ENCODE assay signal across 9 mouse cellular contexts in the genomic region with DNA sequence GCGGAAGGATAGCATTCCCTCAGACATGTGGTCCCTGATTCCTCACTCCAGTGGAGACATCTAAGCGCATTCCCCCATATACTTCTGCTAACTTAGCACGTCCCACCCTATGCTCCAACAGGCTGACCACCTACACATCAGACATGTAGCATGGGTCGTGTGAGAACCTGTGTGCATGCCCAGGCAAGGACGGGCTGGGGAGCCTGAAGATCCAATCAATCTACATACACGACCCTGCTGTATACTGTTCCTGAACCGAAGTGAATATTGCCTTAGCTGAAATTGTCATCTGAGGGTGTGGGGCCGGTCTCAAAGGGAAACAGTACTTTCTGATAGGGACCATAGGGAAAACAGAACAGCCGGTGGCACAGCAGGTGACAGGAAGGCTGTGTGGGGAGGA. TPM values are rescaled to one million over a fixed set of nuclear protein-coding genes. Genes with fewer than 3 reads are reported as not detected.
DNase-seq lines count a peak whose midpoint lies in the region; ATAC-seq and TF ChIP-seq lines count a peak whose summit lies in the region.
"Had no signal": no experiment of that assay in that cellular context is flagged by ENCODE, and none has a peak within 500 bp of the region (broad histone marks: within the 10 kb centered on the region; RNA-seq: fewer than 3 reads in every experiment).

No protein-coding gene starts in this region.

- H3K9ac ChIP-seq in heart, embryonic 12.5 days, result peak overlapping the region; percentile 87
- H3K9ac ChIP-seq in forebrain, embryonic 15.5 days (replicated peaks), result peak overlapping the region; percentile 78
- H3K9ac ChIP-seq in liver, embryonic 15.5 days, result peak overlapping the region; percentile 90

- ATAC-seq in heart, embryonic 12.5 days (ENCODE audit: insufficient number of reproducible peaks, low FRiP score), result no peak
- ATAC-seq in forebrain, embryonic 15.5 days (replicated peaks), result no peak
- ATAC-seq in liver, embryonic 15.5 days (ENCODE audit: insufficient read depth), result no peak
- ATAC-seq: CD4-positive, CD25-positive, alpha-beta regulatory T cell, adult 4 months had no signal

- WGBS in heart, embryonic 12.5 days, result 70% methylated on average over 9 of the region's 9 CpGs
- WGBS in forebrain, embryonic 15.5 days, result 79% methylated on average over 9 of the region's 9 CpGs
- WGBS in liver, embryonic 15.5 days (ENCODE audit: insufficient replicate concordance), result 56% methylated on average over 9 of the region's 9 CpGs

- 0 out of 2 replicates have a peak overlapping the region, but pooled peaks have one; percentile 87 for H3K27ac ChIP-seq in heart, embryonic 12.5 days (ENCODE audit: poor library complexity, severe bottlenecking)
- H3K27ac ChIP-seq in forebrain, embryonic 15.5 days (replicated peaks), result no peak overlapping the region
- peak overlapping the region; percentile 99 for H3K27ac ChIP-seq in liver, embryonic 15.5 days (replicated peaks)

- TF ChIP-seq CTCF in E14TG2a.4 (conservative IDR thresholded peaks at IDR 0.05; ENCODE audit: low read length), result no peak

- H3K36me3 ChIP-seq in heart, embryonic 12.5 days, result peaks cover 57% of the 10 kb centered on the region
- peaks cover 75% of the 10 kb centered on the region for H3K36me3 ChIP-seq in E14TG2a.4 (ENCODE audit: insufficient read depth, low read length)
- H3K36me3 ChIP-seq in forebrain, embryonic 15.5 days, result peaks cover 32% of the 10 kb centered on the region
- peaks cover 57% of the 10 kb centered on the region for H3K36me3 ChIP-seq in liver, embryonic 15.5 days (replicated peaks)

- peak overlapping the region; percentile 70 for H3K4me3 ChIP-seq in heart, embryonic 12.5 days
- peak overlapping the region; percentile 90 for H3K4me3 ChIP-seq in E14TG2a.4 (replicated peaks; ENCODE audit: low read length)
- peak overlapping the region; percentile 68 for H3K4me3 ChIP-seq in forebrain, embryonic 15.5 days
- peak overlapping the region; percentile 90 for H3K4me3 ChIP-seq in liver, embryonic 15.5 days (replicated peaks)

- peak overlapping the region; percentile 87 for H3K4me2 ChIP-seq in heart, embryonic 12.5 days
- peak overlapping the region; percentile 86 for H3K4me2 ChIP-seq in forebrain, embryonic 15.5 days (replicated peaks)
- peak overlapping the region; percentile 97 for H3K4me2 ChIP-seq in liver, embryonic 15.5 days

- no peak for DNase-seq in heart, adult 9 months (ENCODE audit: low spot score in 2 of 2)
- DNase-seq in frontal cortex, postnatal 14 days (ENCODE audit: low spot score in 2 of 2), result no peak
- DNase-seq in ovary, postnatal 14 days (ENCODE audit: low spot score), result no peak
- no peak for DNase-seq in frontal cortex, postnatal 36 days (ENCODE audit: low spot score in 2 of 2)

- no peaks in the 10 kb centered on the region for H3K9me3 ChIP-seq in heart, embryonic 12.5 days (replicated peaks)
- no peaks in the 10 kb centered on the region for H3K9me3 ChIP-seq in E14TG2a.4 (ENCODE audit: low read length)
- H3K9me3 ChIP-seq in forebrain, embryonic 15.5 days, result no peaks in the 10 kb centered on the region
- no peaks in the 10 kb centered on the region for H3K9me3 ChIP-seq in liver, embryonic 15.5 days (replicated peaks)

- peaks cover 22% of the 10 kb centered on the region for H3K4me1 ChIP-seq in heart, embryonic 12.5 days (replicated peaks)
- H3K4me1 ChIP-seq in E14TG2a.4 (replicated peaks; ENCODE audit: low read depth, low read length), result peaks cover 82% of the 10 kb centered on the region
- peaks cover 32% of the 10 kb centered on the region for H3K4me1 ChIP-seq in forebrain, embryonic 15.5 days
- peaks cover 64% of the 10 kb centered on the region for H3K4me1 ChIP-seq in liver, embryonic 15.5 days (replicated peaks)

- no peaks in the 10 kb centered on the region for H3K27me3 ChIP-seq in heart, embryonic 12.5 days (replicated peaks)
- H3K27me3 ChIP-seq in E14TG2a.4 (ENCODE audit: insufficient read depth, low read length), result no peaks in the 10 kb centered on the region
- H3K27me3 ChIP-seq in forebrain, embryonic 15.5 days, result no peaks in the 10 kb centered on the region
- no peaks in the 10 kb centered on the region for H3K27me3 ChIP-seq in liver, embryonic 15.5 days

RNA-seq across cellular contexts. Expression of gene Gm45785, which starts 0.9 kb away (rescaled TPM):
- not detected in 2 replicates for polyA plus RNA-seq in heart, embryonic 12.5 days (2016; fragmentation: Nextera tagmentation; extraction: Ambion mirVana)
- not detected in 2 replicates for polyA plus RNA-seq in forebrain, embryonic 15.5 days (2015; fragmentation: Nextera tagmentation; extraction: Ambion mirVana)
- not detected in 2 replicates for polyA plus RNA-seq in liver, embryonic 15.5 days (2015; fragmentation: Nextera tagmentation; extraction: Ambion mirVana)
- polyA plus RNA-seq: CD4-positive, CD25-positive, alpha-beta regulatory T cell, adult 4 months had no signal

RNA-seq across cellular contexts. Expression of gene Ric8a, which starts 1.6 kb away (rescaled TPM):
- 42.7 and 48.0 TPM in 2 replicates for polyA plus RNA-seq in heart, embryonic 12.5 days (2016; fragmentation: Nextera tagmentation; extraction: Ambion mirVana)
- 91.2 and 96.9 TPM in 2 replicates for polyA plus RNA-seq in forebrain, embryonic 15.5 days (2015; fragmentation: Nextera tagmentation; extraction: Ambion mirVana)
- 20.9 and 23.3 TPM in 2 replicates for polyA plus RNA-seq in liver, embryonic 15.5 days (2015; fragmentation: Nextera tagmentation; extraction: Ambion mirVana)

RNA-seq across cellular contexts. Expression of gene Bet1l, which starts 2.2 kb away (rescaled TPM):
- polyA plus RNA-seq in heart, embryonic 12.5 days (2016; fragmentation: Nextera tagmentation; extraction: Ambion mirVana), result 27.7 and 29.3 TPM in 2 replicates
- polyA plus RNA-seq in forebrain, embryonic 15.5 days (2015; fragmentation: Nextera tagmentation; extraction: Ambion mirVana), result 44.3 and 46.9 TPM in 2 replicates
- 18.7 and 20.3 TPM in 2 replicates for polyA plus RNA-seq in liver, embryonic 15.5 days (2015; fragmentation: Nextera tagmentation; extraction: Ambion mirVana)

RNA-seq across cellular contexts. Expression of gene Odf3, which starts 7.6 kb away (rescaled TPM):
- not detected in 2 replicates for polyA plus RNA-seq in heart, embryonic 12.5 days (2016; fragmentation: Nextera tagmentation; extraction: Ambion mirVana)
- polyA plus RNA-seq in forebrain, embryonic 15.5 days (2015; fragmentation: Nextera tagmentation; extraction: Ambion mirVana), result 0.10 TPM in 1 of 2 replicates, not detected in the other
- not detected in 2 replicates for polyA plus RNA-seq in liver, embryonic 15.5 days (2015; fragmentation: Nextera tagmentation; extraction: Ambion mirVana)
- polyA plus RNA-seq: CD4-positive, CD25-positive, alpha-beta regulatory T cell, adult 4 months had no signal

RNA-seq across cellular contexts. Expression of gene Scgb1c1, which starts 9.8 kb away (rescaled TPM):
- polyA plus RNA-seq in heart, embryonic 12.5 days (2016; fragmentation: Nextera tagmentation; extraction: Ambion mirVana), result not detected in 2 replicates
- polyA plus RNA-seq in forebrain, embryonic 15.5 days (2015; fragmentation: Nextera tagmentation; extraction: Ambion mirVana), result not detected in 2 replicates
- not detected in 2 replicates for polyA plus RNA-seq in liver, embryonic 15.5 days (2015; fragmentation: Nextera tagmentation; extraction: Ambion mirVana)
- polyA plus RNA-seq: CD4-positive, CD25-positive, alpha-beta regulatory T cell, adult 4 months had no signal
